Mouse (Mus musculus) cerebellum, adult 2 months (tissue): Measurements from ENCODE around the gene Kirrel. TPM values are rescaled to one million over a fixed set of nuclear protein-coding genes. Genes with fewer than 3 reads are reported as not detected.

Source experiments
- DNase-seq, 2 experiments: peaks; one replicate each; pipeline ENCODE4 v3.0.0; 2021
- H3K27ac ChIP-seq: fragments of 200-500 bp; 2 replicates; pipeline ENCODE4 v1.5.1; 2012; ENCODE audit warnings: low read length, control low read depth, inconsistent platforms; ENCODE audit not compliant: insufficient read depth
- H3K27me3 ChIP-seq: fragments of 200-500 bp; 2 replicates; pipeline ENCODE4 v1.6.1; 2012; ENCODE audit warnings: inconsistent platforms, mild to moderate bottlenecking, low read length, moderate library complexity; ENCODE audit not compliant: control insufficient read depth, insufficient read depth
- H3K4me1 ChIP-seq: fragments of 200-500 bp; 2 replicates; pipeline ENCODE4 v1.6.1; 2011; ENCODE audit warnings: low read length; ENCODE audit not compliant: control insufficient read depth, insufficient read depth
- H3K4me3 ChIP-seq: fragments of 200-500 bp; replicated peaks from 2 replicates; pipeline ENCODE3; 2011; ENCODE audit warnings: mild to moderate bottlenecking, low read depth, low read length, control low read depth; ENCODE audit not compliant: insufficient read depth
- CTCF ChIP-seq: fragments of 200-500 bp; IDR thresholded peaks from 2 replicates; pipeline ENCODE4 v1.5.1; 2011; ENCODE audit warnings: low read depth, mild to moderate bottlenecking, control low read depth, low read length, moderate library complexity, borderline replicate concordance; ENCODE audit not compliant: insufficient read depth
- POLR2A ChIP-seq: fragments of 200-500 bp; IDR thresholded peaks from 2 replicates; pipeline ENCODE4 v1.6.1; 2011; ENCODE audit warnings: low read length, control low read depth, borderline replicate concordance; ENCODE audit not compliant: insufficient read depth
- WGBS: fragments of 180-500 bp; shearing (Covaris S2); methylation state at CpG from one replicate; pipeline ENCODE4 v1.1.7; 2018; 5-methylcytosine and 5-hydroxymethylcytosine counted together
- polyA plus RNA-seq: library from polyadenylated mRNA; depleted of rRNA; stranded (reverse); fragments of >200 nt; gene quantifications from 2 replicates; pipeline ENCODE4 v1.2.3, GENCODE M21; 2012

Gene Kirrel
- polyA plus RNA-seq, 1 experiment: 5.6 TPM

DNA sequence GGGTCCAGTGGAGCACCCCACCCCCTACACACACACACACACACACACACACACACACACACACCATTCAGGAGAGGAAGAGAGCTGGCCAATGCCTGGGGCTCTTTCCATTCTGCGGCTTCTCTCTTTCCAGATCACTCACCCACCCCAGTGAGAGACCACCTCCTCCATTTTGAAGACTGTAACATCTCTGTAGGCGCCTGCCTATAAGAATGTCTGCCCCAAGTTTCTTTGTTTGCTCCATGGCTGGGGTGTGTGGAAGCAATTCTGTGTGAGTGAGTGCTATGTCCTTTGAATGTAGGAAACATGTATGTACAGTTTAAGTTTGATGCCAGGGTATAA is 1.5 kb downstream of the Kirrel start:
- H3K4me1 ChIP-seq: no peaks in the 10 kb centered on the region
- peaks cover 1% of the 10 kb centered on the region; the same call in 1 of the 2 replicates for H3K27me3 ChIP-seq
- TF ChIP-seq POLR2A (no peak), CTCF (no peak)
- no peak for DNase-seq
- no peak overlapping the region for H3K27ac ChIP-seq
- 58% methylated on average over 2 of the region's 2 CpGs for WGBS
- no peak overlapping the region for H3K4me3 ChIP-seq

DNA sequence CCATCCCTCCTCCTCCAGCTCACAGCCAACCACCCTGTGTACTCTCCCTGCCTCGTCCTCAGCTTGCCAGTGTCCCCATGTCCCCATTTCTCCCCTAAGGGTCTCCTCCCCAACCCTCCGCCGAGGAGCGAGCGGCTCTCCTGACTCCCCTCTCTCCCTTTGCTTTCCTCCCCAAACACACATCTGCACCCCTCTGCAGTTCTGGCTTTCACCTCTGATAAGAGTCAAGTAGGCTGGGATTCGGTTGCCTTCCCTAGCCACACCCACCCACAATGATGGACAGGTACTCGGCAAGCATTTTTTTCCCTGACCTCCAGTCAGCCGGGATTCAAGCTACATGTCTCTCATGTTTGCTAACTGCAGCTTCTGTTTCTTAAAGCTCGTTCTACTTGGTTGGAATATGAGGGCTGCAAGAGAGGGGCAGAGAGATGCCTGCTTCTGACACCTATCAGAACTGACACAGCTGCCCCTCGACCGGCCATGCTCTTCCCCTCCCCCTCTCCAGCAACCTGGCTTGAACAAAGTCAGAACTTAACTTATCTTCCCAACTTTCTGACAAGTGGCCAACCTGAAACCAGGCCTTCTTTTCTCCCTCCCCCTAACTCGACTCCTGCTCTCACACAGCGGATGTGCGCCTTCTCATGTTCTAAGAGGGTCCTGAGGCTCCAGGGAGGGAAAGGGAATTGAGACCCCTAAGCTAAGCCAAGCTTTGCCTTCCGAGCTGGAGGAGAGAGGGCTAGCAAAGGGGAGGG is 2.0 kb downstream of the Kirrel start:
- no peaks in the 10 kb centered on the region for H3K4me1 ChIP-seq
- H3K27ac ChIP-seq: no peak overlapping the region
- peak overlapping the region; percentile 17 for H3K4me3 ChIP-seq
- TF ChIP-seq CTCF: no peak
- no peak for TF ChIP-seq POLR2A
- 13% methylated on average over 15 of the region's 15 CpGs for WGBS
- peak in 1 of 2 experiments; percentile 17 for DNase-seq
- H3K27me3 ChIP-seq: peaks cover 1% of the 10 kb centered on the region; the same call in 1 of the 2 replicates

DNA sequence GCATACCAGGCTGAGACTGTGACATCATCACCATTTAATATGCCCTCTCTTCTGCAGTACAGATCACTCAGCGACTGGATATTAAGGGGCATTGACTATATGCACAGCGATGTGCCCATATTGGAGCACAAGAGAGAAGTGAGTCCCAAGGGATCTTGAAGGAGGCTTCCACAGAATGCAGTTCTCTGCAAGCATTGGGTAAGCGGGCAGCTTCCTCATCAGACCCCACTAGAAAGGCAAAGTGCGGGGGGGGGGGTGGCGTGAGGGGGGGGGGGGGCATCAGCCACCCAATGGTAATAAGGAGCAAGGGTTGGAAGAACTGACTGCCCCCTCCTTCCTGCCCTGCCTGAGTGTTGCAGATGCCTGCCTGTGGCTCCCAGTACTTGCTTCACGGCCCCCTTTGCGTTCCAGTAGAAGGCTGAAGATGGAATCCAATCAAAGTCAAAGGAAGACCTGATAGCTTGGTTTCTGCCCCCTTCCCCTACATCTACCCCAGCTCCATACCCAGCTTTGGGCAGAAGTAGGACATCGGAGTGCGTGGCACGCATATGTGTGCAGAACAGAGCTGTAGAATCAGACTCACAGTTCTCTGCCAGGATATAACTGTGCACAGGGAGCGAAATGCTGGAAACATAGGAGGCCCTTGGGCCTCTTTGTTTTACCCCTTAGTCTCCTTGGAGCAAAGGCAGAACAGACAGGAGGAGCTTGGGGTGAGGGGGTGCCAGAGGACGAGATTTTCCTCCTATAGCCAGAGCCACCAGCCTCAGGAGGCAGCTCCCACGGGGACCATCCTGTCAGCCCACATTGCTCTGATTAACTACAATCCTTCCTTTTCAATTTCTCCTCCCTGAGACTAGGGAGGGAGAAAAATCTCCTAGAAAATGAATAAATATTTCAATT is 3.1 kb downstream of the Kirrel start:
- H3K4me1 ChIP-seq: no peaks in the 10 kb centered on the region

DNA sequence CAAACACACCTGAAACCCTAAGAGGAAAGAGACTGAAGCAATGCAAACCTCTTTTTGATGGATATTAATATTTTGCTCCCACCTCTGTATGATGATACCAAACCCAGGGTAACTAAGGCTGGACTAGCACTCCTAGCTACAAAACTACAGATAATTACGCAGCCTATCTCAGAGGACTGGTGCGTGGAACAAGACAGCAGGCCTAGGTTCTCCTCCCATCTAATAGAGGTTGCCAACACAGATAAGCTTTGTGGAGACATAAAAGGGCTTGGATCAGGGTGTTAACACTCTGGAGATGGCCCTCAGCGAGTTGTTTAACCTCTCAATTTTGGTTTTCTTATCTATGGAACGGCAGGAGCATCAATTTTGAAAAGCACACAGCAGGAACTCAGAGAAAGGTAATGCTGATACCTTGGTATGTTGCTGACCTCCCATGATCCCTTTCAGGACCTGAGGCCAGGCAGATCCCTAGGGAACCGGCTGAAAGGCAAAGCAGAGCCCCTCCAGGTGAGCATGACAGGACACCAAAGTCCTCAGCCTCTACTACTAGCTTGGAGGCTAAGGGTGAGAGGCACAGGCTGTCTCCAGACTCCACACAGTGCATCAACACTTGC is 5.0 kb downstream of the Kirrel start:
- no peak for TF ChIP-seq POLR2A
- TF ChIP-seq CTCF: no peak
- H3K4me1 ChIP-seq: no peaks in the 10 kb centered on the region
- WGBS: 76% methylated on average over 5 of the region's 5 CpGs

More for the DNA sequence above, 3.1 kb downstream of the Kirrel start:
- Histone ChIP-seq H3K4me3 (peak overlapping the region; percentile 32), H3K27me3 (peaks cover 1% of the 10 kb centered on the region; the same call in 1 of the 2 replicates), H3K27ac (no peak overlapping the region)
- 24% methylated on average over 13 of the region's 13 CpGs for WGBS
- DNase-seq: no peak
- TF ChIP-seq CTCF (no peak), POLR2A (no peak)

DNA sequence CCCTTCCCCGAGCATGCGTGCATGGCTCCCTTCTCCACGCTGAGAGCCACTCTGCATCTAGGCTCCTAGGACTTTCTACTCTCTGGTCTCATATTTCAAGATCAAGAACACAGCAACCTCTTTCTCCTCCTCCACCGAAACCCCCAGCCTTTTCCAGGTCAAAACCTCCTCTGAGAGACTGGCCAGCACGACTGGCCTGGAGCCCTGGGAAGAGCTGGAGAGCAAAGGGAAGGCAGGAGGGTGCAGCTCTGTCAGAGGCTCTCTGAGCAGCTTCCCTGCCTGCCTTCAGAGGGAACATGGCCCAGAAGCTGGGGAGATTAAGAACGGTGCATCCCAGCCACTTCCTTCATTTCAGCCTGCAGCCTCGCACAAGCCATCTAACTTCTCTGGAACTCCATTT is 5.8 kb downstream of the Kirrel start:
- Histone ChIP-seq H3K27ac (no peak overlapping the region), H3K4me3 (no peak overlapping the region), H3K4me1 (no peaks in the 10 kb centered on the region), H3K27me3 (no peaks in the 10 kb centered on the region)
- TF ChIP-seq CTCF (no peak), POLR2A (no peak)
- DNase-seq: no peak
- WGBS: 74% methylated on average over 7 of the region's 7 CpGs

More for the DNA sequence above, 5.0 kb downstream of the Kirrel start:
- H3K27ac ChIP-seq: no peak overlapping the region
- peaks cover under 1% of the 10 kb centered on the region; the same call in 1 of the 2 replicates for H3K27me3 ChIP-seq
- DNase-seq: no peak
- H3K4me3 ChIP-seq: no peak overlapping the region

DNA sequence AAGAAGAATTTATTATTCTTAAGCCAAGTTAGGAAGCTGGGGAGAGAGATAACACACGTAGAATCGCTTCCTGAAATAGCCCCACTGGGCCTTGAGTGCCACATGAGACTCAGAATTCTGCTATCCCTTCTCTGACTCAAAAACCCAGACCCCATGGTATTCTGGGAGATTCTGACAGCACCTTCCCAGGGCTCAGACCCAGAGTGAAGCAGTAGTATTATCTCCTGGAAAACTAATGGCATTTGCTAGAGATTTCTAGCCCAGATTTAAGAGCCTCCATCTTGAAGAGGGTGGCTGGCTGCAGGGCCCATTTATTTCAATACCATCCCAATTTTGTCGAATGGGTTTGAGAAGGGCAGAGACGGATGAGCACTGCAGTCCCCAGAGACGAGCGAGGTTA is 6.9 kb downstream of the Kirrel start:
- 92% methylated on average over 6 of the region's 6 CpGs for WGBS
- H3K27me3 ChIP-seq: no peaks in the 10 kb centered on the region
- H3K4me1 ChIP-seq: no peaks in the 10 kb centered on the region
- no peak for DNase-seq
- no peak overlapping the region for H3K27ac ChIP-seq
- TF ChIP-seq POLR2A (no peak), CTCF (no peak)
- no peak overlapping the region for H3K4me3 ChIP-seq

DNA sequence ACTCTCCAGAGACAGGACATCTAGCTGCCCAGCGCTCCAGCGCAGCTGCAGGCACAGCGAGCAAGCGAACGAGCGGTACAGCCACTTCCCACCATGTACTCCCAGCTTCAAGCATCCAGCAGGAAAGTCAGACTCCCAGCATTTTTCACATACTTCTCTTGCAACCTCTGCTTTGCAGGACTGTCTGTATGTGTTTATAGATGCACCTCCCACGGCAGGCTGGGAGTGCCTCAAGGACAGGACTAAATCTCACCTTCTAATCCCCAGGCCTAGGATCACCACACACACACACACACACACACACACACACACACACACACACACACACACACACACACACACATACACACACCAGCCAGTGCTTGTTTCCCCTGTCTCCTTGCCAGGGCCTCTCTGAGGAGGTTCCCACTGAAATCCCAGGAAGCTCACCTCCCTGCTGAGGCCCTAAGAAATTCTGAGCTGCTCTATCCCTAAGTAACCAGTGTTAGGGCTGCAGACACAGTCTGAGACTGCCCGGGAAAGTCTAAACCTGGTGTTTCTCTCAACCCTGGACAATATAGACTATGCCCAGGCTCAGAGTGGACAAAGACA is 9.2 kb downstream of the Kirrel start:
- 73% methylated on average over 8 of the region's 8 CpGs for WGBS
- TF ChIP-seq POLR2A: no peak
- no peak for TF ChIP-seq CTCF
- no peaks in the 10 kb centered on the region for H3K4me1 ChIP-seq
- no peak overlapping the region for H3K4me3 ChIP-seq
- H3K27me3 ChIP-seq: no peaks in the 10 kb centered on the region
- DNase-seq: no peak
- no peak overlapping the region for H3K27ac ChIP-seq
